Mouse (Mus musculus) lung, postnatal 0 days (tissue): ENCODE data around the gene Shbg. TPM values are rescaled to one million over a fixed set of nuclear protein-coding genes. Genes with fewer than 3 reads are reported as not detected.

Experiments
- ATAC-seq: fragments of 200-750 bp; cut with Nextera tagmentation; 2 replicates; pipeline ENCODE4 v1.8.0; 2017; ENCODE audit warnings: moderate library complexity
- DNase-seq: peaks from one replicate; pipeline ENCODE4 v3.0.0-alpha.2; 2016; ENCODE audit warnings: low spot score
- H3K27ac ChIP-seq: fragments of 300-500 bp; sonication (generic); 2 replicates; pipeline ENCODE4 v1.5.1; 2014; ENCODE audit warnings: antibody characterized with exemption, mild to moderate bottlenecking, low read length, mixed read lengths
- H3K27me3 ChIP-seq: fragments of 300-500 bp; sonication (generic); replicated peaks from 2 replicates; pipeline ENCODE4 v1.6.1; 2014; ENCODE audit warnings: low read length, mixed read lengths; ENCODE audit not compliant: insufficient read depth
- H3K36me3 ChIP-seq: fragments of 300-500 bp; sonication (generic); 2 replicates; pipeline ENCODE4 v1.6.1; 2014; ENCODE audit warnings: low read length, mixed read lengths; ENCODE audit not compliant: insufficient read depth
- H3K4me1 ChIP-seq: fragments of 300-500 bp; sonication (generic); 2 replicates; pipeline ENCODE4 v1.6.1; 2014; ENCODE audit warnings: antibody characterized with exemption, low read depth, low read length, mixed read lengths; ENCODE audit not compliant: insufficient read depth
- H3K4me2 ChIP-seq: fragments of 300-500 bp; sonication (generic); replicated peaks from 2 replicates; pipeline ENCODE4 v1.6.1; 2014; ENCODE audit warnings: low read depth, mild to moderate bottlenecking, low read length, moderate library complexity, mixed read lengths
- H3K4me3 ChIP-seq: fragments of 300-500 bp; sonication (generic); 2 replicates; pipeline ENCODE4 v1.5.1; 2014; ENCODE audit warnings: low read depth, low read length
- H3K9ac ChIP-seq: fragments of 300-500 bp; sonication (generic); replicated peaks from 2 replicates; pipeline ENCODE4 v1.6.1; 2014; ENCODE audit warnings: low read depth, mild to moderate bottlenecking
- H3K9me3 ChIP-seq: fragments of 300-500 bp; sonication (generic); 2 replicates; pipeline ENCODE4 v1.6.1; 2016; ENCODE audit warnings: low read length, mixed read lengths
- CTCF ChIP-seq: IDR thresholded peaks from 2 replicates; pipeline ENCODE4 v1.5.1; 2016; ENCODE audit warnings: antibody characterized with exemption, mild to moderate bottlenecking
- EP300 ChIP-seq: IDR thresholded peaks from 2 replicates; pipeline ENCODE4 v1.6.1; 2016; ENCODE audit warnings: antibody characterized with exemption, mild to moderate bottlenecking, control low read depth
- WGBS: fragments of 180-500 bp; shearing (Covaris S2); extraction: QIAGEN DNeasy Blood & Tissue Kit; methylation state at CpG from one replicate; pipeline ENCODE4 v1.1.7; 2014; 5-methylcytosine and 5-hydroxymethylcytosine counted together
- polyA plus RNA-seq: library from polyadenylated mRNA; unstranded; fragments of >200 nt; fragmentation: Nextera tagmentation; extraction: Ambion mirVana; gene quantifications from 2 replicates; pipeline ENCODE4 v1.2.1, GENCODE M21; 2015

The Shbg gene
- polyA plus RNA-seq, 1 experiment from 2014 or later: not detected

GRCm38 (mm10) chr11:69580572-69581146, 37.0 kb downstream of the Shbg start:
- no peak for ATAC-seq
- Histone ChIP-seq H3K27ac (peak overlapping the region; percentile 96), H3K9ac (peak overlapping the region; percentile 46), H3K4me1 (peaks cover 5% of the 10 kb centered on the region; the same call in 1 of the 2 replicates), H3K27me3 (no peaks in the 10 kb centered on the region), H3K9me3 (no peaks in the 10 kb centered on the region), H3K36me3 (no peaks in the 10 kb centered on the region), H3K4me3 (peak overlapping the region; percentile 51), H3K4me2 (peak overlapping the region; percentile 92)
- TF ChIP-seq EP300: no peak
- WGBS: under 1% methylated on average over 25 of the region's 25 CpGs
- DNase-seq: peak; percentile 34

GRCm38 (mm10) chr11:69580091-69580514, 37.6 kb downstream of the Shbg start, which contains the start of the genes Wrap53 and Trp53:
Wrap53 (minus strand) TSS chr11:69580255.
Trp53 (plus strand) TSS chr11:69580359.
- DNase-seq: peak; percentile 99

GRCm38 (mm10) chr11:69579128-69580017, 38.3 kb downstream of the Shbg start:
- peaks cover 5% of the 10 kb centered on the region; the same call in 1 of the 2 replicates for H3K4me1 ChIP-seq
- no peaks in the 10 kb centered on the region for H3K9me3 ChIP-seq
- H3K9ac ChIP-seq: peak overlapping the region; percentile 46
- peak overlapping the region; percentile 96 for H3K27ac ChIP-seq
- WGBS: under 1% methylated on average over 39 of the region's 39 CpGs
- TF ChIP-seq EP300 (peak; percentile 58; the same call in 1 of the 2 replicates), CTCF (peak; percentile 100)
- peak overlapping the region; percentile 51 for H3K4me3 ChIP-seq
- H3K4me2 ChIP-seq: peak overlapping the region; percentile 92
- peak; percentile 92 for ATAC-seq
- DNase-seq: peak; percentile 100
- H3K27me3 ChIP-seq: no peaks in the 10 kb centered on the region
- no peaks in the 10 kb centered on the region for H3K36me3 ChIP-seq

More at GRCm38 (mm10) chr11:69580091-69580514, 37.6 kb downstream of the Shbg start, which contains the start of the genes Wrap53 and Trp53:
- H3K4me1 ChIP-seq: peaks cover 5% of the 10 kb centered on the region; the same call in 1 of the 2 replicates
- peak within 1 kb of the TSS; percentile 51 for H3K4me3 ChIP-seq
- peak within 1 kb of the TSS; percentile 96 for H3K27ac ChIP-seq
- no peaks in the 10 kb centered on the region for H3K27me3 ChIP-seq
- peak; percentile 65 for ATAC-seq
- no peaks in the 10 kb centered on the region for H3K9me3 ChIP-seq
- TF ChIP-seq CTCF: peak; percentile 18; the same call in 1 of the 2 replicates
- no peak for TF ChIP-seq EP300
- H3K4me2 ChIP-seq: peak within 1 kb of the TSS; percentile 92
- 0% methylated on average over 13 of the region's 13 CpGs for WGBS
- H3K9ac ChIP-seq: peak within 1 kb of the TSS; percentile 46
- H3K36me3 ChIP-seq: no peaks in the 10 kb centered on the region

- H3K27ac ChIP-seq: no peak overlapping the region
- peaks cover 5% of the 10 kb centered on the region; the same call in 1 of the 2 replicates for H3K4me1 ChIP-seq
- H3K4me3 ChIP-seq: peak overlapping the region; percentile 51
- H3K4me2 ChIP-seq: peak overlapping the region; percentile 91
- DNase-seq (no peak), ATAC-seq (no peak)
- H3K9me3 ChIP-seq: no peaks in the 10 kb centered on the region
- peak overlapping the region; percentile 41 for H3K9ac ChIP-seq
- TF ChIP-seq EP300 (no peak), CTCF (no peak)
- no peaks in the 10 kb centered on the region for H3K36me3 ChIP-seq
- H3K27me3 ChIP-seq: no peaks in the 10 kb centered on the region
- WGBS: 10% methylated on average over 15 of the region's 15 CpGs
These were observed 39.4 kb downstream of the Shbg start for GRCm38 (mm10) chr11:69578301-69578700.

- ATAC-seq (no peak), DNase-seq (no peak)
- Histone ChIP-seq H3K9ac (no peak overlapping the region), H3K36me3 (no peaks in the 10 kb centered on the region), H3K27me3 (no peaks in the 10 kb centered on the region), H3K9me3 (no peaks in the 10 kb centered on the region), H3K4me2 (no peak overlapping the region), H3K4me3 (no peak overlapping the region), H3K4me1 (peaks cover 5% of the 10 kb centered on the region; the same call in 1 of the 2 replicates), H3K27ac (no peak overlapping the region)
- TF ChIP-seq CTCF (no peak), EP300 (no peak)
- 57% methylated on average over 5 of the region's 5 CpGs for WGBS
These were observed 41.4 kb downstream of the Shbg start for GRCm38 (mm10) chr11:69576307-69576706.

- peak; percentile 75 for TF ChIP-seq CTCF
- TF ChIP-seq EP300: no peak
- no peaks in the 10 kb centered on the region for H3K27me3 ChIP-seq
- DNase-seq (peak; percentile 61), ATAC-seq (no peak)
- H3K4me3 ChIP-seq: no peak overlapping the region
- no peak overlapping the region for H3K27ac ChIP-seq
- H3K4me1 ChIP-seq: peaks cover 5% of the 10 kb centered on the region; the same call in 1 of the 2 replicates
- H3K9me3 ChIP-seq: no peaks in the 10 kb centered on the region
- 58% methylated on average over 3 of the region's 3 CpGs for WGBS
- no peaks in the 10 kb centered on the region for H3K36me3 ChIP-seq
- H3K9ac ChIP-seq: no peak overlapping the region
- H3K4me2 ChIP-seq: no peak overlapping the region
These were observed 42.5 kb downstream of the Shbg start for GRCm38 (mm10) chr11:69575220-69575619.
